Mouse (Mus musculus) spleen, adult 18-20 months (tissue): ENCODE measurements around the gene Amh.
"Not testable (repeated sequence)": the region's sequence is repeated elsewhere in the genome, so short reads cannot be mapped to it uniquely, and the experiment has no call there.

Source experiments
- DNase-seq, 2 experiments: peaks; one replicate each; pipeline ENCODE4 v3.0.0; 2022; ENCODE audit warnings: mixed read lengths in 2 of 2

Gene Amh

DNA sequence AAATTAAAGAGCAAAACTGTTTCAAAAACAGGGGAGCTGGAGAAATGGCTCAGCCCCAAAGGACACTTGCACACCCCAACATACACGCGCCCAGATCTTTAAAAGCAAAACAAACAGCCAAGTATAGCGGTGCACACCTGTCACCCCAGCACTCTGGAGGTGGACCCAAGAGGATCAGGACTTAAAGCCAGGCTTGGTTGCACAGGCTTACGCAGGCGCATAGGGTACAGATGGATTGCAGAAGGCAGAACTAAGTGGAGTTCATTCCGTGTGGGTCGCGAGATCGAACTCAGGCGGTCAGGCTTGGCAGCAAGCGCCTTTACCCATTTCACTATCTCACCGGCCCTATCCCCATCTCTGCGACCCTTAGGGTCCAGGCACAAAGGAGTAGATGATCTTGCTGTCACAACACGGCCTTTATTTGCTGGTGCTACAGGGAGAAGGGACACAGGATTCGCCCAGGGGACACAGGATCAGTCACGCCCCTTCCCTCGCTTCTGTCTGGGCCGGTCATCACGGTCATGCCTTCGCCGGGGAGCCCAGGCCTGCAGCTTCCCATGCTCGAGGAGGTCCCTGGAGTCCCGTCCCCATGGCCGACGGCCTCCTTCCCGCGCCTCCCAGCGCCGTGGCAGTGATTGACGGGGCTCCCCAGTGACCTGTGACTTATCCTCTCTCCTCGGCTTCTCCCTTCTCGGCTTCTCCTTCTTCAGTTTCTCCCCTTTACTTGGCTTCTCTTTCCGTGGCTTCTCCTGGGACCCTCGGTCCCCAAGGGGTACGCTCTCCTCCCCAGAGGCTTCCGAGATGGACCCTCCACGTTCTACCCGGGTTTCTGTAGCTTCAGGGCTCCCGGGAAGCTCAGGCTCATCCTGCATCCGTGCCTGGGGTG lies 3.3 kb downstream of the Amh start:
- no peak for DNase-seq

DNA sequence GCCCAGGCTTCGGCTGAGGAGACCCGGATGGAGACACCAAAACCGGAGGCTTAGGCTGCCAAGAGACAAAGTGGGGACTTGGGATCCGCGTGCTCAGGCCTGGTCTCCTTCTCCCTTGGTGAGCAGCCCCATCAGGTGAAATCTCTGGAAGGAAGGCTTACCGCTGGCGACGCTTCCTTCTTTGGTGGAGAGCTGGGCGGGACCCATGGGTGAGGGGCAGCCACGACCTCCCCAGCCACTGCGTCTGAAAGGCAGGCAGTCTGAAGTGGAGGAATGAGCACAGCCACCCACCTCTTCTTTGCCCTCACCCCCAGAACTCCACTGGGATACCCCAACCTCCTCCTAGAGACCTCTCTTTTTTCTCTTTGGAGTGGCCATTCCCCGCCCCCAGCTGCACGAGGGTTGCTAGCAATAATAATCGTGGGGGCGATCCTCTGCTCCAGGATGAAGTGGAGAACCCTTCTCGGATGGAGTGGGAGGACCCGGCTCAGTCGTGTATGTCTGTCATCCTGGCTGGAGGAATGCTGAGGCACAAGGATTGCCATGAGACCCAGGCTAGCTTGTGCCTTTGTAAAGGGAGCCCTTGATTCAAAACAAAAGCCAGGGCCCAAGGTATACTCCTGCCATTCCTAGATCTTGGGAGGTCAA lies 4.1 kb downstream of the Amh start:
- no peak for DNase-seq

DNA sequence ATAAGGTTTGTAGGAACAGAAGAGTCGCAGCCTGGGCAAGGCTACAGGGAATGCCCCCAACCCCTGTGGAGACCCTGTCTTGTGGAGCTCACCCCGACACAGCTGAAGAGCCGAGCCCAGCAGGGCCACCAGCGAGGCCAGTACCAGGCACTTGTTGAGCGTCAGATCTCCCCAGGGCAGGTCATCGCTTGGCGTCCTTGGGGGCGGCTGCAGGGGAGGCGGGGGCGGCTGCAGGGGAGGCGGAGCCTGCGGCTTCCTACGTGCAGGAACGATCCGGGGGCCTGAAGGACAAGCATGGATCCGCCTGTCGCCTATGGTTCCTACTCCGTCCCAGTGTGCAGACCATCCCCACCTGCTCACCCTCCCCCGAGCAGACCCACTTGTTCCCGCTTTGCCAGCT lies 5.0 kb downstream of the Amh start:
- DNase-seq = no peak

DNA sequence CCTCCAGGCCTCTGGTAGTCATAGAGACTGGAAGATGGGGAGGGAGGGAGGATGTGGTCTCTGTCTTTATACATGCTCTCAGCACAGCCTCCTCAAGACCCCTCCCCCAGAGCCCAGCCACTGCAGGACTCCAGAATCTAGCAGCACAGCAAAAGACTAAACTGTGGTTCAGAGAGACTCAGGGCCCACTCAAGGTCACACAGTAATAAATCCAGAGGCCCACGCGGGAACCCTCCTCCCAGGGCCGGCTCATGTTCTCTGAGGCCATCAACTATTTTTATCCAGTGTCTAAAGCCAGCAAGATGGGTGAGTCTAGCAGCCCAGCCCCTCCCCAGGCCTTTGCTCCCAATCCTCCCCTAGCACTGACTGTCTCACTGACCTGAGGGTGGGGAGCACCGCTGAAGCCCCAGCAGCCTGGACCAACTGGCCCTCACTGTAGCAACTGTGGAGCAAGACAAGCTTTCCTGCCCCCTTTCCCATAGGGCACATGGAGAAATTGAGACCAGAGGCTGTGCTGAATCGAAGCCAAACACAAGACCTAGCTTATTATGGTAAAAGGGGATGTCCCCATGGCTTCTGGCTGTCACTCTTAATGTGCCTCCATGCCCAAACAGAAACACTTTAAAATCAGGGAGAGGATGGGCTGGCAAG lies 7.5 kb downstream of the Amh start:
- no peak for DNase-seq

DNA sequence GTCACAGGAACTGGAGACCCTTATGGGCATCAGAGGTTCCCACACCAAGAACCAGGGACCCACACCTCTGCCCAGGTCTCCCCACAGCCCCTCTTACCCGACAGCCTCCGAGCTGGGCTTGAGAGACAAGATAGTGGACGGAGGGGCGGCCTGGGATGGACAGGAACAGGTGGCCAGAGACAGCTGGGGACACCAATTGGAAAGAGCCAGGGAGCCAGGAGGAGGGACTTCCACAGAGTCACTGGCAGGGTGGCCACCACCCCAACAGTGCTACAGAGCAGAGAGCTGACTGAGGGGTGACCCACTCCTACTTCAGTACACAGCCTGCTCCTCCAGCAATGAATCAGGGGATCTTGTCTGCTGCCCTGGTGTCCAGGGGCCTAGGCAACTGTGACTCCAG lies 8.3 kb downstream of the Amh start, which contains the start of gene Jsrp1:
Jsrp1 (minus strand) TSS at position 133 of the 400 bp plus-strand sequence.
- no peak for DNase-seq

DNA sequence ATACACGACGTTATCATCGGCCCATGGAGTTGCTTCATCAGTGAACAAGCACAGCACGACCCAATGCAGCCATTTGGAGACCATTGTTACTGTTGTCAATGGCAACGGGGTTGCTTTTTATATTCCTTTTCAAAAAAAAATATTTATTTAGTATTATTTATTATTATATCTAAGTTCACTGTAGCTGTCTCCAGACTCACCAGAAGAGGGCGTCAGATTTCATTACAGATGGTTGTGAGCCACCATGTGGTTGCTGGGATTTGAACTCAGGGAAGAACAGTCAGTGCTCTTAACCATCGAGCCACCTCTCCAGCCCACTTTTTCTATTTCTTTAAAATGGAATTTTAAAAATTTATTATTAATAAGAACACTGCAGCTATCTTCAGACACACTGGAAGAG lies 9.8 kb downstream of the Amh start:
- no peak for DNase-seq

DNA sequence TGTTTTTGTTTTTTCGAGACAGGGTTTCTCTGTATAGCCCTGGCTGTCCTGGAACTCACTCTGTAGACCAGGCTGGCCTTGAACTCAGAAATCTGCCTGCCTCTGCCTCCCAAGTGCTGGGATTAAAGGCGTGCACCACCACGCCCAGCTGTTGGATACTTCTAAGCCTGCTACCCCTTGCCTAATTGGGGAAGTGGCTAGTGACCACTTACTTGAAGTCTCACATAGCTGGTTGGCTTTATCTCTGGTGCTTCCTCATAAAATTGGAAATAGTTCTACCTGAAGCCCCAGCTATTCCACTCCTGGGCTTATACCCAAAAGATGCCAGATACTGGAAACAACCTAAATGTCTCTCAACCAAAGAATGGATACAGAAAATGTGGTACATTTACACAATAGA lies 11.3 kb downstream of the Amh start:
- not testable (repeated sequence) for DNase-seq

DNA sequence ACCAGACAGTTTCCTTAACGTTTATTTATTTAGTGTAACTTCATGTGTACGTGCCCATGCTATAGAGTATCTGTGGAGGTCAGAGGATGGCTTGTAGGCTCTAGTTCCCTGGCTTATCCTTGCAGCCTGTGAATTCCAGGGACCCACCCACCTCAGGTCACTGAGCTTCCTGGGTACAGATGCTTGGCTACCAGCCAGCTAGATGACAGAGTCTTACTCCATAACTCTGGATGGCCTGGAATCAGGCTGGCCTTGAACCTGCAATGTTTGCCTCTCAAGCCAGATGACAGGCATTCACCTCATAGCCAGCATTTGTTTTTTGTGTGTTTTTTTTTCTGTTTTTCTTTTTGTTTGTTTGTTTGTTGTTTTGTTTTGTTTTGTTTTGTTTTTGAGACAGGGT lies 12.1 kb downstream of the Amh start:
- no peak for DNase-seq

DNA sequence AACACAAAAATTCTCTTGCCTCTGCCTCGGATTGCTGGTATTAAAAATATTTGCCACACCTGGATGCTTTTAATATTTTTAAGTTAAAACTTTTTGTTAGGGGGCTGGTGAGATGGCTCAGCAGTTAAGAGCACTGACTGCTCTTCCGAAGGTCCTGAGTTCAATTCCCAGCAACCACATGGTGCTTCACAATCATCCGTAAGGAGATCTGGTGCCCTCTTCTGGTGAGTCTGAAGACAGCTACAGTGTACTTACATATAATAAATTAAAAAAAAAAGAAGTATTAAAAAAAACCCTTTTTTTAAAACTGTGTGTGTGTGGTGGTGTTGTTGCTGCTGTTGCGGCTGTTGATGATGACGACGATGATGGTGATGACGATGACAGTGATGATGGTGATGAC lies 12.9 kb downstream of the Amh start:
- DNase-seq = not testable (repeated sequence)

DNA sequence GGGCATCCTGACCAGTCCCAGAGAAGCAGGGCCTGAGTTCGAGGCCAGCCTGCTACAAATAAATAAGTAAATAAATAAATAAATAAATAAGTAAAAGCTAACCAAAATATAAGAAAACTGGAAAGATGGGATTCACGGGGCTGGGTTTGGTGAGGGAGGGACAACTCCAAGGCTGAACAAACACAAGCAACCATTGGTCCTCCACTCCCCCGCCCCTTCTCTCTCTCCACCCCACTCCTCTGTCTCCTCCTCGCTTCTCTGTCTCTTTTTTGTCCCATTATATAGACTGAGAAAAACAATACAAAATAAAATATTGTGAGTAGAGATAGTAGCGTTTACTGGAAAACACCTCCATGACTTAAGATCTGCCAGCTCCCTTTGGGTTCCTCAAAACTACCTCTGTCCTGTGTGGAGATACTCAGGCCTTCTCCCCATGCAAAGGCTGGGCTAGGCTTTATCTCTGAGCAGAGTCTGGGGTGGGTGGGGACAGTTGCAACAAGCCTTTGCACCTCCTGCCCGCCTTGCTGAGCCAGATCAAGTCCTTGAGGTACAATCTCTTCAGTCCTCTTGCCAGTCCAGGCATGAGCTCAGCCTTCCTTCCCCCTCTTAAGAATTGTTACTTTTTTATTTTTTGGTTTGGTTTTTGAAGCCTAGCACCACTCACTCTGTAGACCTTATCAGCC lies 13.7 kb downstream of the Amh start:
- DNase-seq = no peak

DNA sequence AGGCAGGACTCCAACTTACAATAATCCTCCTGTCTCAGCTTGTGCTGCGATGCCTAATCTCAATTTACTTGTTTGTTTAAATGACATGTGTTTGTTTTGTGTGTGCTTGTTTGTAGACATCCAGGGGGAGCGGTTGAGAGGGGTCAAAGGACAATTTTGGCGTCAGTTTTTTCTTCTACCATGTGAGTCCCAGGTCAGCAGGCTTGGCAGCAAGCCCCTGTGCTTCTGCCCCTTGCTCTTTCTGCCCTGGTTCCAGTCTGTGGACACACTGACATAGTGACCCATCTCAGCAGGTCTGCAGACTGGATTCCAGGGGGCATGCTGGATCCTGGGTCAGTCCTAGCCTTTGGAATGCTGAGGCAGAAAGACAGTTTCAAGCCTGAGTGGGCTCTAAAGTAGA lies 14.4 kb downstream of the Amh start:
- DNase-seq = no peak

DNA sequence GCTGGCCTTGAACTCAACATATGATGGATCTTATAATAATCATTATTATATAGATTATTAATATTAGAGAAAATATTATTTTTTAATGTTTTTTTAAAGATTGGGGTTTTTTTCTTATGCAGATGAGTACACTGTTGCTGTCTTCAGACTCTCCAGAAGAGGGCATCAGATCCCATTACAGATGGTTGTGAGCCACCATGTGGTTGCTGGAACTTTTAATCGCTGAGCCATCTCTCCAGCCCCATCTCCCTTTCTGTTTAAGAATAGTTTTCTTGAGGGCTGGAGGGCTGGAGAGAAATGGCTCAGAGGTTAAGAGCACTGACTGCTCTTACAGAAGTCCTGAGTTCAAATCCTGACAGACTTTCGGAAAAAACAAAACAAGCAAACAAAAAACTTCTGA lies 16.9 kb downstream of the Amh start:
- no peak for DNase-seq

DNA sequence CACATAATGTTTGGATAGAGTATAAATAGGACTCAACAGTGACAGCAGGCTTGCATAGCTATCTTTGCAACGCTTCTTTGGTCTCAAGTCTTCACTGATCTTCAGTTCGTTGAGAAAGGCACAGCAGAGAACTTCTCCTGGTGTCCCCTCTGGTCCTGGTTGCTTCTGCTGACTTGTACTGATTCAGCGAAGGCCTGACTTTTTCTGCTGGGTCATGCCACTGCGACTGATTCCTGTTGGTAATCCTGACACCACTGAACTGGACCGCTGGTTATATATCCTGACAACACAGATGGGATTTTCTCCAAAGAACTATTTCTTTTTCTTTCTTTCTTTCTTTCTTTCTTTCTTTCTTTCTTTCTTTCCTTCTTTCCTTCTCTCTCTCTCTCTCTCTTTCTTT lies 17.5 kb downstream of the Amh start:
- no peak for DNase-seq

DNA sequence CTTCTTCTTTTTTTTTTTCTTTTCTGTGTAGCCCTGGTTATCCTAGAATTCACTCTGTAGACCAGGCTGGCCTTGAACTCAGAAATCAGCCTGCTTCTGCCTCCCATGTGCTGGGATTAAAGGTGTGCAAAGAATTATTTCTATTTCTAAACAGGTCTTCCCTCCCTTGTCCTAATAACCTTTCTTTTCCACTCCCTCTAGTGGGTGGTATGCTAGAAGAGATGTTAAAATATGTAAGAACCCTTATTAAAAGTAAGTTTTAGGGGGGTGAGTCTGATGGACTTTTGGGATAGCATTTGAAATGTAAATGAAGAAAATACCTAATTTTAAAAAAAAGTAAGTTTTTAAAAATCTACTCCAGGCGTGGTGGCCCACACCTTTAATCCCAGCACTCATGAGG lies 18.3 kb downstream of the Amh start:
- DNase-seq = no peak

DNA sequence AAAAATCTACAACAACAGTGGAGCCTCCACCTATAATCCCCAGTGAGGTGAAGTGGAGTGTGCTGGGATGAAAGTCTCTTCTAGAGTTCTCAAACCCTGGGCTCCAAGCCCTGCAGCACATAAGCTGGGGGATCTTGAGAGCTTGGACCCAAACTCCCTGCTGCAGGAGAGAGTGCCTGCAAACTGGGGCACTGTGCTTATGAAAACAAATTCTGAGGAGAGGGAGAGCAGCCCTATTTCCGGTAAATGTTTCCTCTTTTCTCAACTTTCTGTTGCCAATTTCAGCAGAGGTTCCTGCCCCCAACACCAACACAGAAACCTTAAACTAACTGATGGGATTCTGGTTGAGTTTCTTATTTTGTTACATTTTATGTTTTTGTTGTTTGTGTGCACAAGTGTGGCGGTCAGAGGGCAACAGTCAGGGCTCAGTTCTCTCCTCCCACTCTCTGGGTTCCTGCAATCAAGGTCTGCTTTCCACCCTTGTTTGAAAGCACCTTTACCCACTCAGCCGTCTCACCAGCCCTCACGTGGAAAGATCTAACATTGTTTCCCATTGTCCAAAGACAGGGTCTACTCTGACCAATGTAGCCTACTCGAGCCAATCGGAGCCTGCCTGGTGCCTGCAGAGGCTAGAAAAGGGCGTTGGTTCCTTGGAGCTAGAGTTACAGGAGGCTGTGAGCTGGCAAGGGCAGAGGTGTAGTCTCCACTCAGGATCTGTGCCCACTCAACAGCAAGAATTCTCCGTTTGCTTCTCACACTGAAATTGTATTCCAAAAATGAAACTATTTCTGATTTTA lies 19.0 kb downstream of the Amh start:
- DNase-seq = peak in 1 of 2 experiments; percentile 32

DNA sequence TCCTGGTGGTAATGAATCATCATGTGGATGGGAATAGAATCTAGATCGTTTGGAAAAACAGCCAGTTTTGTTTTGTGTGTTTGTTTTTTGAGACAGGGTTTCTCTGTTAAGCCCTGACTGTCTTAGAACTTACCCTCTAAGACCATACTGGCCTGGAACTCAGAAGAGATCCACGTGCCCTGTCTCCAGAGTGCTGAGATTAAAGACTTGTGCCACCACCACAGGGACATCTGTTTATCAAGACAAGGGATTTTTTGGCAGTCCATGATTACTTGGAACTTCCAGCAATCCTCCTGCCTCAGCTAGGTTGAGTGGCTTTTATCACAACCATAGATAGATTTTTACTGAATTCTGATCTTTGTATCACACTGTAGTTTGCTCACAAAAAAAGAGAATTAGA lies 19.8 kb downstream of the Amh start:
- no peak for DNase-seq

DNA sequence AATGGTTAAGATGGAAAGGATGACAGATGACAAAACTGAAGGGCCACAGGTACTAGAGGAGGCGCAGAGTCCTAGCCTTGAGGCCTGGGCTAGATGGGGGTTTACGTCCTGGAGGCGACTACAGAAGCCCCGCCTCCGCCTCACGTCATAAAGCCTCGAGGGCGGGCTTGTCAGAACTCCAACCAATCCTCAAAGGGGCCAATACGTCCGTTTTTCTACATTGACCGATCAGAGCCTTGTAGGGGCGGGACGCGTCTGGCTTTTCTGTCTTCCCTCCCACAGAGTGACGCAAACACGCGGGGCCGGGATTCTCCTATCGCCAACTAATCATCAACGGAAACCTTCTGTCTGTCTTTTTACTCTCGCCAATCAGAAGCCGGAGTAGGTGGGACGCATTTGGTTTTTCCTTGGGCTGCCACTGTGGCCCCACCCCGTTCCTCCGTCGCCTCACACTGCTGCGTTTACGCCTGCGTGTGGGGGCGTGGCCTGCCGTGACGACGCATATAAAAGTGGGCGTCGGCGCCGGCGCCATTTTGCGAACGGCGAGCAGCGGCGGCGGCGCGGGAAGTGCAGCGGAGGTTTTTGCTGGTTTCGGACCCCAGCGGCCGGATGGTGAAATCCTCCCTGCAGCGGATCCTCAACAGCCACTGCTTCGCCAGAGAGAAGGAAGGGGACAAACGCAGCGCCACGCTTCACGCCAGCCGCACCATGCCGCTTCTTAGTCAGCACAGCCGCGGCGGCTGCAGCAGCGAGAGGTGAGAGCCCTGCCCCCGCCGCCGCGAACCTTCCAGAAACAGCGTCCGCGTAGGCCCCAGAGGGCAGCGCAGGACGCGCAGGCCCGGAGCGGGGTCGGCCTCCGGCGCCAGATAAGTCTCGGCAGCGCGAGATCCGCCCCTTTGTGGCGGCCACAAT lies 21.4 kb downstream of the Amh start, which contains the start of gene Oaz1:
Oaz1 (plus strand) TSS at position 506 of the 912 bp plus-strand sequence.
- peak; percentile 97 to 98 for DNase-seq

DNA sequence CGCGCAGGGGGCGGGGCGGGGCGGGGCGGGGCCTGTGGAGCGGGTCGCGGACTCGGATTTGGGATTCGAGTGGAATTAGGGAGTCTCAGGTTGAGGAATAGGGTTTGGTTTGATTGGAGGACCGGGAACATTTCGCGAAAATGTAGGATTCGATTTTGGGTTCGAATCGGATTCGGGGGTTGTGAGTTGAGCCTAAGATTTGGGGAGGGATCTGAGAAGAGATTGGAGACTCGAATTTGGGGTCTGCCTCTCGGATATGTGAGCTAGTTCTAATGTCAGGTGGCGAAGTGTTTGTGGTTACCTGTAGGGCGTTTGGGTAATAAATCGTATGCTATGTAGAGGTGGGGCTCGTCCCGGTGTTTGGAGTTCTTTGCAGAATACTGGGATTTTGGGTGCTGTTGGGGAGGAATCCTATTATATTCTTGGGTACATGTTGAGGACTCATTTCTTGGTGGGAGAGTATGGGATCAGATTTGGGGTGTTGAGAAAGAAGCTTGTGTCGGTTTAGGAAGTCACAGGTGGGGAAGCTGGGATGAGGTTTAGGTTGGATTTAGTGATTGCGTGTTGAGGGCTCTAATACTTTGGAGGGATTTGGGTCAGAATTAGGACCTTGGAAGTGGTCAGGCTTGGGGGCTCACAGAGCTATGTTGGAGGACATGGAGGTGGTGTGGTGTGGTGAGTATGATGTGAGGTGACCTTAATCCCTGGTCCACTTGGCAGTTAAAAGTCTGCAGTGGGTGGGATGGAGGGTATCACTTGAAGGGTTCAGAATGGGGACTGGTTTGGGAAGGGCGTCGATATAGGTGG lies 22.2 kb downstream of the Amh start:
- no peak for DNase-seq

DNA sequence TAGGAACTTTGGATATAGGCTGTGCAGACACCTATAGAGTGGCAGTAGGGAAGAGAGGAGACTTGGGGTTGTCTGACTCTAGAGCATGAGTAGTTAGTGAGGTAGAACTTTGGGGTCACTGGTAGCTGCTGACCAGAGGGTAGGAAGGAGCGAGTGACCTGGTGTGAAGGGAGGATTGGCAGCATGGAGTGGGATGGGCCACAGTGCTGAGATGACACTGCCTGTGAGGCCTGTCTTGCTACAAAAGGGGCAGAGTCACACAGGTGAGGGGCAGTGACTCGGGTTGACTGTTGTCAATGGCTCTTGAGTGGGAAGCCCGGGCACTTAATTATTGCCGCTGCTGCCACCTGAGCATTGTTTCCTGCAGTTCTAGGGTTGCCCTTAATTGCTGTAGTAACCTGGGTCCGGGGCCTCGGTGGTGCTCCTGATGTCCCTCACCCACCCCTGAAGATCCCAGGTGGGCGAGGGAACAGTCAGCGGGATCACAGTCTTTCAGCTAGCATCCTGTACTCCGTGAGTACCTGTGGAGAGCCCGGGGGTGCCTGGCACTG lies 22.9 kb downstream of the Amh start:
- DNase-seq = no peak

DNA sequence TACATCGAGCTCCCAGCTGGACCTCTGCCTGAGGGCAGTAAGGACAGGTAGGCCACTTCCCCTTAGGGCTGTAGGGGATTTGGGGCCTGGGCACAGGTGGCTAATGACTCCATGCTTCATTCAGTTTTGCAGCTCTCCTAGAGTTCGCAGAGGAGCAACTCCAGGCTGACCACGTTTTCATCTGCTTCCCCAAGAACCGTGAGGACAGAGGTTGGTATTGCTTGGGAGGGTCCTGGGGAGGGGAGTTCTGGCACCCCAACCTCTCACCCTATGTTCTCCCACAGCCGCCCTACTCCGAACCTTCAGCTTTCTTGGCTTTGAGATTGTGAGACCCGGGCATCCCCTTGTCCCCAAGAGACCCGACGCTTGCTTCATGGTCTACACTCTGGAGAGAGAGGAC lies 23.5 kb downstream of the Amh start:
- not testable (repeated sequence) for DNase-seq
